Mouse (Mus musculus): ENCODE results near the gene Cdc42ep2.

DNA sequence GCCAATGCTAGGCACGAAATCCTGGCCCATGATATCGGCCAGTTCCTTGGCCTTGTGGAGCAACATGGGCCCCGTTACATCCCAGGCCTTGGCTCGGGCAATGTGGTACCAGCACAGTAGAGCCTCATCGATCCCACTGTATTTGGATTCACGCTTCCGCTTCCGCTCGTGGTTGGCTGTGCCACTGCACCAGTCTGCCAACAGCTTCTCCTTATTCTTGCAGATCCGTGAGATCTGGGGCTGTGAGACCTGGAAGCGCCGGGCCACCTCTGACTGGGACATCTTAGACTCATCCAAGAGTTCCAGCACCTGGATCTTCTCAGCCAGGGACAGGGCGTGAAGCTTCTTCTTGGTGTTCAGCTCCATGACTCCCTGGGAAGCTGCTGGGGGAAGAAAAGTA lies 31.9 kb downstream of the Cdc42ep2 start:
- TF ChIP-seq POLR2A (IDR thresholded peaks at IDR 0.05; ENCODE audit: extremely low read depth, insufficient read depth, low read length) (no peak), CTCF (IDR thresholded peaks at IDR 0.05; ENCODE audit: extremely low read depth, insufficient read depth, low read length) (no peak)

Measured in cortical plate, adult 2 months (tissue).